In the genomic region with DNA sequence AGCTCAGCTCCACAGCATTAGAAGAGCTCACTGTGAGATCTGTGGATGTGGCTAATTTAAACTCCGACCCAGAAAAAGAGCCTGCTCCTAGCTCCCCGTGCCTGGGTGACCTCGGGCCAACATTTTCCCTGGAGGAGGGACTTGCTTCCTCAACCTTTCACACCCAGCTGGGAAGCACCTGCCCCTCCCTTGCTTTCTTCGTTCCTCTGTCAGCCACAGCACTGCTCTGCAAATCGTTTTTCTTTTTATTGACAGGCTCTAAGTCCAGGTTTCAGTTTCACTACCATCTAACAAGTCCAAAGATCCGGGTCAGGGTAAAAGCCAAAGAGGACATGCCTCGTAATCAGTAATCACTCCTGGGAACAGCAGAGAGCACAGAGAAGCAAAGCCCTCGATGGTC, we compare ENCODE assay signal across 8 mouse cellular contexts.
DNase-seq lines count a peak whose midpoint lies in the region; ATAC-seq and TF ChIP-seq lines count a peak whose summit lies in the region.

No protein-coding gene starts in this region.

- no peaks in the 10 kb centered on the region for H3K27me3 ChIP-seq in intestine, postnatal 0 days (replicated peaks; ENCODE audit: control insufficient read depth, insufficient read depth, low read length)
- H3K27me3 ChIP-seq in liver, embryonic 14.5 days (ENCODE audit: control insufficient read depth, insufficient read depth, low read length) = no peaks in the 10 kb centered on the region

- no peaks in the 10 kb centered on the region for H3K4me1 ChIP-seq in intestine, postnatal 0 days (replicated peaks; ENCODE audit: control insufficient read depth, insufficient read depth, low read length)
- H3K4me1 ChIP-seq in liver, embryonic 14.5 days (replicated peaks; ENCODE audit: control insufficient read depth in 2 of 2, insufficient read depth in 2 of 2, low read length in 1 of 2) = peaks cover 0 to 4% of the 10 kb centered on the region in 2 experiments; a peak in 2 of 4 replicates

- no peak for TF ChIP-seq CTCF in intestine, postnatal 0 days (IDR thresholded peaks at IDR 0.05; ENCODE audit: low read depth)
- no peak for TF ChIP-seq CTCF in liver, embryonic 14.5 days (IDR thresholded peaks at IDR 0.05; ENCODE audit: low read depth)

- H3K9ac ChIP-seq in intestine, postnatal 0 days (ENCODE audit: low read depth, low read length) = no peak overlapping the region
- no peak overlapping the region for H3K9ac ChIP-seq in liver, embryonic 14.5 days (replicated peaks)

- H3K36me3 ChIP-seq in intestine, postnatal 0 days (ENCODE audit: control insufficient read depth, insufficient read depth) = no peaks in the 10 kb centered on the region
- no peaks in the 10 kb centered on the region for H3K36me3 ChIP-seq in liver, embryonic 14.5 days (replicated peaks; ENCODE audit: control insufficient read depth, insufficient read depth, low read depth)

- peak; percentile 99 for ATAC-seq in intestine, postnatal 0 days
- ATAC-seq in liver, embryonic 14.5 days (ENCODE audit: insufficient read depth) = peak; percentile 67; the same call in 1 of the 2 replicates
- no peak for ATAC-seq in monocyte, adult 5-6 weeks (replicated peaks; ENCODE audit: insufficient number of reproducible peaks, low FRiP score, low TSS enrichment, poor library complexity, severe bottlenecking)

- H3K4me3 ChIP-seq in intestine, postnatal 0 days (ENCODE audit: low read depth, low read length) = peak overlapping the region; percentile 20; the same call in 1 of the 2 replicates
- H3K4me3 ChIP-seq in liver, embryonic 14.5 days (ENCODE audit: insufficient read depth in 1 of 2, low read depth in 2 of 2, low read length in 2 of 2) = 0 out of 4 replicates have a peak overlapping the region, but pooled peaks of 1 of the 2 experiments have one; percentile 2

- peak overlapping the region; percentile 64 for H3K27ac ChIP-seq in intestine, postnatal 0 days (ENCODE audit: low read depth, low read length)
- H3K27ac ChIP-seq in liver, embryonic 14.5 days = no peak overlapping the region

- H3K9me3 ChIP-seq in intestine, postnatal 0 days (ENCODE audit: control insufficient read depth) = no peaks in the 10 kb centered on the region
- H3K9me3 ChIP-seq in liver, embryonic 14.5 days (ENCODE audit: control insufficient read depth, low read length) = no peaks in the 10 kb centered on the region

- peak; percentile 36 for DNase-seq in adrenal gland, adult 2 months
- no peak for DNase-seq in adrenal gland, adult 18-20 months (ENCODE audit: low spot score in 2 of 2)
- DNase-seq in gastrocnemius, adult 18-20 months (ENCODE audit: low spot score) = peak; percentile 64
- peak in 2 of 3 experiments; percentile 20 for DNase-seq in liver, embryonic 14.5 days (ENCODE audit: low read depth in 3 of 3, low spot score in 3 of 3)
- no peak for DNase-seq in left cerebral cortex, postnatal 14 days (ENCODE audit: low spot score in 2 of 2)
- no peak for DNase-seq in thymus, adult 18-20 months

- TF ChIP-seq EP300 in liver, embryonic 14.5 days (IDR thresholded peaks at IDR 0.05; ENCODE audit: low read depth) = no peak

- H3K4me2 ChIP-seq in intestine, postnatal 0 days (replicated peaks; ENCODE audit: low read depth) = peak overlapping the region; percentile 56
- H3K4me2 ChIP-seq in liver, embryonic 14.5 days (ENCODE audit: low read depth) = peak overlapping the region; percentile 26

- 12% methylated on average over 8 of the region's 8 CpGs for WGBS in intestine, postnatal 0 days
- WGBS in liver, embryonic 14.5 days (ENCODE audit: insufficient replicate concordance) = 35% methylated on average over 8 of the region's 8 CpGs

- intact Hi-C loops in left cerebral cortex, postnatal 14 days (cut with DNase I) = no loop called here

Comparison
In these comparisons a context has a peak if more than half of its experiments do, and no peak if none do; other contexts are left out.
1. DNase-seq: peak in adrenal gland, adult 2 months (single experiment), gastrocnemius, adult 18-20 months (single experiment) and liver, embryonic 14.5 days (2 of 3); none in adrenal gland, adult 18-20 months (0 of 2), left cerebral cortex, postnatal 14 days (0 of 2) and thymus, adult 18-20 months (0 of 2).